Mouse (Mus musculus): ENCODE results near the gene Btbd9.

DNA sequence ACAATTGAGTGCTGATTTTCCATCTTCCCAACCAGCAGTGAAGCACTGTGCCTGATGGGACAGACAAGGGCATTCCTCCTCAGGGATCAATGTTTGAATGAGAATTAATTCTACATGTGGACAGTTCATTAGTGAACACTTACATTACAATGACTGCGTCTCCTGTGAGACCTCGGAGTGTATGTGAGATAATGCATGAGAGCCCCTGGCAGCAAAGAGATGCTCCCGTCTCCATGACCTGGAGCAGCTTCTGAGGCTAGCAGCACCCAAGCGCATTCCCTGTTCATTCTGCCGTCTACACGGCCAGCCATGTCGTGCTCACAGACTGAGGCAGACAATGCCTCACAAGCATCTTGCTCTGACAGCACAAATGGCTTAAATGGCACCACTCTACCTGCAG is 85.7 kb downstream of the Btbd9 start:
- TF ChIP-seq EP300 (IDR thresholded peaks at IDR 0.05) (no peak), CTCF (IDR thresholded peaks at IDR 0.05) (no peak)
